In genomic region chr12:71904310-71904709, GRCm38 (mm10) we compare ENCODE assay signal across 18 mouse cellular contexts.
DNase-seq lines count a peak whose midpoint lies in the region; ATAC-seq lines count a peak whose summit lies in the region.
"Had no signal": no experiment of that assay in that cellular context is flagged by ENCODE, and none has a peak within 500 bp of the region (broad histone marks: within the 10 kb centered on the region; RNA-seq: fewer than 3 reads in every experiment).

No protein-coding gene starts in this region.

- H3K9me3 ChIP-seq in heart, embryonic 13.5 days, result no peaks in the 10 kb centered on the region
- H3K9me3 ChIP-seq in megakaryocyte, embryonic 14.5 days, result no peaks in the 10 kb centered on the region
- H3K9me3 ChIP-seq in forebrain, embryonic 11.5 days (ENCODE audit: control insufficient read depth, low read length), result no peaks in the 10 kb centered on the region
- H3K9me3 ChIP-seq in midbrain, embryonic 16.5 days (replicated peaks; ENCODE audit: control insufficient read depth, low read length, poor library complexity, severe bottlenecking), result no peaks in the 10 kb centered on the region
- H3K9me3 ChIP-seq: embryonic facial prominence, embryonic 15.5 days; lung, embryonic 15.5 days; midbrain, embryonic 12.5 days; neural tube, embryonic 12.5 days had no signal

- no peak overlapping the region for H3K4me3 ChIP-seq in heart, embryonic 13.5 days
- peak overlapping the region; percentile 54 for H3K4me3 ChIP-seq in megakaryocyte, embryonic 14.5 days (replicated peaks)
- H3K4me3 ChIP-seq in forebrain, embryonic 11.5 days (ENCODE audit: low read depth, low read length), result no peak overlapping the region
- no peak overlapping the region for H3K4me3 ChIP-seq in midbrain, embryonic 16.5 days (ENCODE audit: low read depth, low read length)
- H3K4me3 ChIP-seq: embryonic facial prominence, embryonic 15.5 days; lung, embryonic 15.5 days; midbrain, embryonic 12.5 days; neural tube, embryonic 12.5 days had no signal

- no peak for DNase-seq in heart, postnatal 4 days
- DNase-seq in MEL-GATA-1-ER (ENCODE audit: extremely low read depth, low read depth) (peak; percentile 34), liver (peak; percentile 22)
- DNase-seq in retina, postnatal 1 day, result no peak
- no peak for DNase-seq in forebrain, embryonic 11.5 days (ENCODE audit: low spot score)
- DNase-seq: adrenal gland, postnatal 14 days; layer of hippocampus, adult 9-11 months; thymus, postnatal 4 days had no signal

- ATAC-seq in heart, embryonic 13.5 days (ENCODE audit: extremely low read depth, insufficient number of reproducible peaks, low FRiP score, low TSS enrichment), result no peak
- ATAC-seq in forebrain, embryonic 11.5 days (replicated peaks; ENCODE audit: low FRiP score), result no peak
- ATAC-seq in midbrain, embryonic 16.5 days, result no peak
- ATAC-seq: forebrain, embryonic 14.5 days; hindbrain, postnatal 0 days had no signal

- H3K4me1 ChIP-seq in heart, embryonic 13.5 days, result peaks cover 77% of the 10 kb centered on the region
- H3K4me1 ChIP-seq in megakaryocyte, embryonic 14.5 days, result peaks cover 96% of the 10 kb centered on the region
- no peaks in the 10 kb centered on the region for H3K4me1 ChIP-seq in forebrain, embryonic 11.5 days (replicated peaks; ENCODE audit: control insufficient read depth, insufficient read depth, low read length)
- H3K4me1 ChIP-seq in midbrain, embryonic 16.5 days (ENCODE audit: control insufficient read depth, insufficient read depth, low read length), result peaks cover 19% of the 10 kb centered on the region

- H3K4me2 ChIP-seq in heart, embryonic 13.5 days, result no peak overlapping the region
- no peak overlapping the region for H3K4me2 ChIP-seq in forebrain, embryonic 11.5 days (ENCODE audit: low read depth, low read length, severe bottlenecking)
- no peak overlapping the region for H3K4me2 ChIP-seq in midbrain, embryonic 16.5 days (ENCODE audit: low read length)
- H3K4me2 ChIP-seq: embryonic facial prominence, embryonic 15.5 days; heart, embryonic 11.5 days; lung, embryonic 15.5 days; midbrain, embryonic 12.5 days; neural tube, embryonic 12.5 days had no signal

- no peaks in the 10 kb centered on the region for H3K27me3 ChIP-seq in heart, embryonic 13.5 days (replicated peaks)
- H3K27me3 ChIP-seq in megakaryocyte, embryonic 14.5 days (replicated peaks), result no peaks in the 10 kb centered on the region
- no peaks in the 10 kb centered on the region for H3K27me3 ChIP-seq in forebrain, embryonic 11.5 days (ENCODE audit: control insufficient read depth, insufficient read depth, low read length)
- H3K27me3 ChIP-seq in midbrain, embryonic 16.5 days (ENCODE audit: control insufficient read depth, insufficient read depth, low read depth, low read length), result no peaks in the 10 kb centered on the region
- H3K27me3 ChIP-seq: embryonic facial prominence, embryonic 15.5 days; lung, embryonic 15.5 days; midbrain, embryonic 12.5 days; neural tube, embryonic 12.5 days had no signal

- H3K9ac ChIP-seq in heart, embryonic 13.5 days, result no peak overlapping the region
- H3K9ac ChIP-seq in forebrain, embryonic 11.5 days (ENCODE audit: low read length), result no peak overlapping the region
- H3K9ac ChIP-seq in midbrain, embryonic 16.5 days (ENCODE audit: low read depth, low read length), result no peak overlapping the region
- H3K9ac ChIP-seq: embryonic facial prominence, embryonic 15.5 days; lung, embryonic 15.5 days; midbrain, embryonic 12.5 days; neural tube, embryonic 12.5 days had no signal

- WGBS in heart, embryonic 13.5 days, result 47% methylated on average over 4 of the region's 4 CpGs
- WGBS in forebrain, embryonic 11.5 days, result 94% methylated on average over 4 of the region's 4 CpGs
- WGBS in midbrain, embryonic 16.5 days, result 83% methylated on average over 4 of the region's 4 CpGs

- H3K36me3 ChIP-seq in heart, embryonic 13.5 days, result peaks cover 31% of the 10 kb centered on the region
- peaks cover 97% of the 10 kb centered on the region for H3K36me3 ChIP-seq in megakaryocyte, embryonic 14.5 days (replicated peaks; ENCODE audit: low read length)
- H3K36me3 ChIP-seq in forebrain, embryonic 11.5 days (ENCODE audit: control insufficient read depth, insufficient read depth, low read length), result no peaks in the 10 kb centered on the region
- peaks cover 2% of the 10 kb centered on the region for H3K36me3 ChIP-seq in midbrain, embryonic 16.5 days (ENCODE audit: control insufficient read depth, insufficient read depth, low read length)
- H3K36me3 ChIP-seq: embryonic facial prominence, embryonic 15.5 days had no signal

- H3K27ac ChIP-seq in heart, embryonic 13.5 days (replicated peaks), result peak overlapping the region; percentile 84; the same call in 1 of the 2 replicates
- no peak overlapping the region for H3K27ac ChIP-seq in forebrain, embryonic 11.5 days (ENCODE audit: low read depth, low read length)
- H3K27ac ChIP-seq in midbrain, embryonic 16.5 days (ENCODE audit: low read length), result no peak overlapping the region
- H3K27ac ChIP-seq: embryonic facial prominence, embryonic 15.5 days; hindbrain, postnatal 0 days; lung, embryonic 15.5 days; midbrain, embryonic 12.5 days; neural tube, embryonic 12.5 days had no signal

Comparison
In these comparisons a context has a peak if more than half of its experiments do, and no peak if none do; other contexts are left out.
1. DNase-seq: peak in MEL-GATA-1-ER (single experiment) and liver (single experiment); none in heart, postnatal 4 days (single experiment), retina, postnatal 1 day (single experiment) and forebrain, embryonic 11.5 days (single experiment).